Mouse (Mus musculus) liver, adult 2 months (tissue): ENCODE data around the gene Slc27a4. TPM values are rescaled to one million over a fixed set of nuclear protein-coding genes. Genes with fewer than 3 reads are reported as not detected.
A peak's percentile ranks its signal among the peaks of the same experiment; 100 is the strongest.

Experiments used
- DNase-seq: peaks from one replicate; pipeline ENCODE4 v3.0.0-alpha.2; 2011; ENCODE audit warnings: low read depth, low spot score; ENCODE audit errors: extremely low read depth
- H3K27ac ChIP-seq: fragments of 200-500 bp; replicated peaks from 2 replicates; pipeline ENCODE4 v1.5.1; 2012; ENCODE audit warnings: low read depth, mild to moderate bottlenecking, control low read depth, inconsistent platforms, low read length; ENCODE audit not compliant: insufficient read depth
- H3K27me3 ChIP-seq: fragments of 200-500 bp; 2 replicates; pipeline ENCODE4 v1.6.1; 2012; ENCODE audit warnings: mild to moderate bottlenecking, moderate library complexity, low read length, inconsistent platforms; ENCODE audit not compliant: control insufficient read depth, insufficient read depth
- H3K36me3 ChIP-seq: fragments of 200-500 bp; 2 replicates; pipeline ENCODE4 v1.6.1; 2012; ENCODE audit warnings: low read length, inconsistent platforms; ENCODE audit not compliant: control insufficient read depth, insufficient read depth
- H3K4me1 ChIP-seq: fragments of 200-500 bp; 2 replicates; pipeline ENCODE4 v1.6.1; 2011; ENCODE audit warnings: low read length; ENCODE audit not compliant: control insufficient read depth, insufficient read depth
- H3K4me3 ChIP-seq: fragments of 200-500 bp; 2 replicates; pipeline ENCODE4 v1.5.1; 2011; ENCODE audit warnings: low read depth, mild to moderate bottlenecking, control low read depth, low read length, moderate library complexity; ENCODE audit not compliant: insufficient read depth
- H3K79me2 ChIP-seq: fragments of 200-500 bp; 2 replicates; pipeline ENCODE4 v1.6.1; 2012; ENCODE audit warnings: inconsistent platforms, mild to moderate bottlenecking, low read length, moderate library complexity; ENCODE audit not compliant: control insufficient read depth, insufficient read depth
- H3K9ac ChIP-seq: fragments of 200-500 bp; 2 replicates; pipeline ENCODE4 v1.6.1; 2012; ENCODE audit warnings: low read depth, mild to moderate bottlenecking, control low read depth, inconsistent platforms, low read length
- CTCF ChIP-seq: fragments of 200-500 bp; IDR thresholded peaks from 2 replicates; pipeline ENCODE4 v1.5.1; 2011; ENCODE audit warnings: low read depth, low read length, control low read depth
- POLR2A ChIP-seq: fragments of 200-500 bp; IDR thresholded peaks from 2 replicates; pipeline ENCODE4 v1.6.1; 2011; ENCODE audit warnings: low read length, control low read depth; ENCODE audit not compliant: insufficient read depth; ENCODE audit errors: extremely low read depth
- WGBS: fragments of 180-500 bp; shearing (Covaris S2); methylation state at CpG from one replicate; pipeline ENCODE4 v1.1.7; 2018; 5-methylcytosine and 5-hydroxymethylcytosine counted together
- polyA plus RNA-seq: library from polyadenylated mRNA; depleted of rRNA; stranded (reverse); fragments of >200 nt; gene quantifications from 2 replicates; pipeline ENCODE4 v1.2.3, GENCODE M21; 2012; rRNA removed
- total RNA-seq: library from RNA; depleted of rRNA; stranded (reverse); fragments of >200 nt; gene quantifications from 2 replicates; pipeline ENCODE4 v1.2.3, GENCODE M21; 2014; rRNA removed

Gene Slc27a4
- total and polyA plus RNA-seq, 2 experiments: 9.2 to 31.5 TPM

GRCm38 (mm10) chr2:29857341-29857740 lies 54.9 kb downstream of the Slc27a4 start:
- Histone ChIP-seq H3K4me1 (no peaks in the 10 kb centered on the region), H3K27ac (no peak overlapping the region), H3K27me3 (no peaks in the 10 kb centered on the region), H3K9ac (no peak overlapping the region), H3K79me2 (no peaks in the 10 kb centered on the region), H3K4me3 (no peak overlapping the region), H3K36me3 (no peaks in the 10 kb centered on the region)
- TF ChIP-seq POLR2A (no peak), CTCF (no peak)
- WGBS: 33% methylated on average over 2 of the region's 2 CpGs
- no peak for DNase-seq

- TF ChIP-seq CTCF (no peak), POLR2A (no peak)
- 86% methylated on average over 5 of the region's 5 CpGs for WGBS
- Histone ChIP-seq H3K4me1 (no peaks in the 10 kb centered on the region), H3K79me2 (no peaks in the 10 kb centered on the region), H3K4me3 (no peak overlapping the region), H3K27me3 (no peaks in the 10 kb centered on the region), H3K36me3 (no peaks in the 10 kb centered on the region), H3K27ac (no peak overlapping the region), H3K9ac (no peak overlapping the region)
- no peak for DNase-seq
These were observed 55.5 kb downstream of the Slc27a4 start for GRCm38 (mm10) chr2:29857967-29858366.

DNA sequence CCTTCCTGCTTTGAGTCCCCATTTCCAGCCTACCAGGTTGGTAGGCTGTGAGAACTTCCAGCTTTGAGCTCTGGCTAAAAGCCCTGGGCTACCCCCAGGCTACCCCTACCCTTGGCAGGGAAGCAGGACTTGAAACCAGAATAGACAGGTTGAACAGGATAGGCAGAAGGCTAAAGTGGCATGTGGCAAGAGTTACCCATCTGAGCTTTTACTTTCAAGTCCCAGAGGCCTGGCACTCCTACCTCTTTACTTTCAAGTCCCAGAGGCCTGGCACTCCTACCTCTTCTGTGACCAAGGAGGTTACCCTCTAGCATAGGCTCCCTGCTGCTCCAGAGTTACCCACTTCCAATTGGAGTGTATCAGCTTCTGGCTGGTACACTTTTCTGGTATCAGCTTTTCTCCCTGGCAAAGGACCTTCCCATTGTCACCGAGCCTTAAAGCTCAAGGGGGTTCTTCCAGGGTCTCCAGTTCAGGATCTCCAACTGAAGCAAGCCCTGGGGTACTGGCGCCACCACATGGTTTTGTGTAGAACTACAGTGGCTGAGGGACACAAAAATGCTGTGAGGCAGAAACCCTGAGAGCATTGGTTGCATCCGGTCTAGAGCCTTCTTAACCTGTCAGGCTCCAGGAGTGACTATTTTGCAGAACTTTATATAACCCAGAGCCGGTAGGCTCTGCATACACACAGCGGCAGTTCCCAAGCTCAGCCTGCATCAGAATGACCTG lies 56.5 kb downstream of the Slc27a4 start:
- no peak overlapping the region for H3K27ac ChIP-seq
- no peak for TF ChIP-seq POLR2A
- TF ChIP-seq CTCF: peak; percentile 56
- H3K4me1 ChIP-seq: no peaks in the 10 kb centered on the region
- H3K9ac ChIP-seq: no peak overlapping the region
- peak; percentile 2 for DNase-seq
- H3K27me3 ChIP-seq: no peaks in the 10 kb centered on the region
- no peaks in the 10 kb centered on the region for H3K36me3 ChIP-seq
- H3K4me3 ChIP-seq: no peak overlapping the region
- WGBS: 12% methylated on average over 5 of the region's 5 CpGs
- no peaks in the 10 kb centered on the region for H3K79me2 ChIP-seq

DNA sequence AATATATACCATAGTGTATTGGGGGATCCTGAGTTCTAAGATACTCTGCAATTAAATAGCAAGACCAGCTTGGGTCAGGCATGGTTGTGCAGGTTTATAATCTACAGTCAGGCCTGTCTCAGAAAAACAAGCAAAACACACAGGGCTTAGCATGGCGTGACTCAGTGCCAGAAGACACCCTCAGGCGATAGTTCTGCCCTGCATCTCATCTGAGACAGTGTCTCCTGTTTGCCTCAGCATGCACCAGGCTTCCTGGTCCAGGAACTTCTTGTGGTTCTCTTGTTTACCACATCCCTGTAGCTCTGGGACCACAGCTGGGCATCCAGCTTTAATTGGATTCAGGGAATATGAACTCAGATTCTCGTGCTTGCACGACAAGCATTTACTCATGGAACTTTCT lies 62.7 kb downstream of the Slc27a4 start:
- H3K27ac ChIP-seq: no peak overlapping the region
- WGBS: 85% methylated on average over 4 of the region's 4 CpGs
- TF ChIP-seq CTCF (no peak), POLR2A (no peak)
- no peak overlapping the region for H3K9ac ChIP-seq
- no peaks in the 10 kb centered on the region for H3K36me3 ChIP-seq
- no peak overlapping the region for H3K4me3 ChIP-seq
- no peaks in the 10 kb centered on the region for H3K27me3 ChIP-seq
- no peak for DNase-seq
- no peaks in the 10 kb centered on the region for H3K79me2 ChIP-seq
- peaks cover 2% of the 10 kb centered on the region; the same call in 1 of the 2 replicates for H3K4me1 ChIP-seq

Other genes starting within 250 kb of the Slc27a4 start
- gene Rapgef1, start 182.9 kb upstream of the Slc27a4 start, total RNA-seq: 11.8 and 16.8 TPM in 2 replicates
- gene Rapgef1, start 182.9 kb upstream of the Slc27a4 start, polyA plus RNA-seq: 24.9 and 25.3 TPM in 2 replicates
- 0.13 and 0.18 TPM in 2 replicates for gene Gm13420, start 50.9 kb upstream of the Slc27a4 start, total RNA-seq
- 0.35 and 0.86 TPM in 2 replicates for gene Gm13420, start 50.9 kb upstream of the Slc27a4 start, polyA plus RNA-seq
- not detected in 2 replicates for gene Gm13547, start 43.3 kb upstream of the Slc27a4 start, total RNA-seq
- not detected in 2 replicates for gene Gm13547, start 43.3 kb upstream of the Slc27a4 start, polyA plus RNA-seq
- gene Coq4, start 15.1 kb upstream of the Slc27a4 start, total RNA-seq: 7.8 and 10.0 TPM in 2 replicates
- 37.6 and 48.2 TPM in 2 replicates for gene Coq4, start 15.1 kb upstream of the Slc27a4 start, polyA plus RNA-seq
- 9.0 and 10.2 TPM in 2 replicates for gene Trub2, start 14.1 kb upstream of the Slc27a4 start, total RNA-seq
- 13.5 and 19.7 TPM in 2 replicates for gene Trub2, start 14.1 kb upstream of the Slc27a4 start, polyA plus RNA-seq
- gene Urm1, start 17.4 kb downstream of the Slc27a4 start, total RNA-seq: 8.1 and 9.8 TPM in 2 replicates
- 26.3 and 26.6 TPM in 2 replicates for gene Urm1, start 17.4 kb downstream of the Slc27a4 start, polyA plus RNA-seq
- 0.18 and 0.34 TPM in 2 replicates for gene Cercam, start 66.5 kb downstream of the Slc27a4 start, total RNA-seq
- 0.31 and 0.54 TPM in 2 replicates for gene Cercam, start 66.5 kb downstream of the Slc27a4 start, polyA plus RNA-seq
- gene Odf2, start 86.6 kb downstream of the Slc27a4 start, total RNA-seq: 6.4 and 7.0 TPM in 2 replicates
- gene Odf2, start 86.6 kb downstream of the Slc27a4 start, polyA plus RNA-seq: 3.7 and 7.0 TPM in 2 replicates
- 17.8 and 22.6 TPM in 2 replicates for gene Gle1, start 132.8 kb downstream of the Slc27a4 start, total RNA-seq
- gene Gle1, start 132.8 kb downstream of the Slc27a4 start, polyA plus RNA-seq: 13.8 and 14.3 TPM in 2 replicates
- 89.0 and 98.6 TPM in 2 replicates for gene Sptan1, start 162.9 kb downstream of the Slc27a4 start, total RNA-seq
- 61.4 and 71.3 TPM in 2 replicates for gene Sptan1, start 162.9 kb downstream of the Slc27a4 start, polyA plus RNA-seq
- gene Wdr34, start 246.2 kb downstream of the Slc27a4 start, total RNA-seq: 5.5 and 7.5 TPM in 2 replicates
- gene Wdr34, start 246.2 kb downstream of the Slc27a4 start, polyA plus RNA-seq: 9.7 and 10.3 TPM in 2 replicates